Mouse (Mus musculus): Measurements from ENCODE around the gene Nodal.

GRCm38 (mm10) chr10:61419146-61419545 lies 1.4 kb downstream of the Nodal start:
- TF ChIP-seq MAX (IDR thresholded peaks at IDR 0.05) (no peak), CTCF (IDR thresholded peaks at IDR 0.05; ENCODE audit: control insufficient read depth, insufficient read depth, insufficient read length) (no peak), USF1 (IDR thresholded peaks at IDR 0.05; ENCODE audit: low read depth) (no peak)

Data from C2C12 (cell line).